Mouse (Mus musculus) gastrocnemius, postnatal 14 days (tissue): ENCODE measurements around the gene Zbtb14. TPM values are rescaled to one million over a fixed set of nuclear protein-coding genes. Genes with fewer than 3 reads are reported as not detected.

ENCODE experiments used
- DNase-seq: peaks from one replicate; pipeline ENCODE4 v3.0.0; 2021; ENCODE audit warnings: mixed read lengths
- intact Hi-C: fragments of 180-260 bp; cut with DNase I; formaldehyde crosslinking; loops from one replicate; pipeline ENCODE4 v1.15.1; 2025; ENCODE audit warnings: low total_unique reads
- long read RNA-seq, 2 experiments: library from polyadenylated mRNA; stranded (forward); transcript quantifications; one replicate each; pipeline ENCODE4 v2.0.0; 2021
- total RNA-seq, 2 experiments: library from RNA; stranded (reverse); gene quantifications; 2 replicates each; pipeline ENCODE4 v1.2.3; 2021

Gene Zbtb14
- 1 to 10 TPM; 6.2 to 7.6 TPM for total RNA-seq
- long read RNA-seq, experiment 1, full-length matches to known transcripts, result 10 of 10 reads
- long read RNA-seq, experiment 1, partial matches to known transcripts, result 0 of 10 reads
- long read RNA-seq, experiment 1, other reads (novel, unspliced or antisense), result 0 of 10 reads
- long read RNA-seq, experiment 2, full-length matches to known transcripts, result 7 of 7 reads
- long read RNA-seq, experiment 2, partial matches to known transcripts, result 0 of 7 reads
- long read RNA-seq, experiment 2, other reads (novel, unspliced or antisense), result 0 of 7 reads

DNA sequence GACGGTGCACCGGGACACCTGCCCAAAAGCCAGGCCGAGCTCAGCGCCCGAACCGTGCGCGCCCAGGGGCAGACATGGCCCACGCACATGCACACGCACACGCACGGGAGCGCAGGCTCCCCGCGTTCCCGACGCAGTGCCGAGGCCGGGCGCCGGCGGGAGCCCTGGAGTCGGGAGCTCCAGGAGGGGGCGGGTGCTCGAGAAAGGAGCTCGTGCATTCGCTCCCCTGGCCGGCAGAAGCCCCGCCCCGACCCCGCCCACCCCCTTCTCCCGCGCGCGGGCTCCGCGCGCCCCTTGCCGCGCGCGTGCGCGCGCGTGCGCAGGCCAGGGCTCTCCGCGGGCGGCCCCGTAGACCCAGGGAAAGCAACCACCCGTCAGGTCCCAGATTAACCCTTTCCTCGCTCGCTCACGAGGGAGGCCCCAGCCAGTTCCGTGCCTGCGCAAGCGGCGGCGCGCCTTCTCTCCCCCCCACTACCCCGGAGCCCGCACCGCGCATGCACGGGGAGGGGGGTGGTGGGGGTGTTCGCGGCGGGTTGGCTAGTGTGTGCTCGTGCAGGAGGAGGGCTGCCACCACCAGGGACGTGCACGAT lies at the start of gene Zbtb14:
Gene Zbtb14, plus strand, starts transcription at position 540 of the 590 bp plus-strand sequence.
- peak; percentile 96 for DNase-seq
- intact Hi-C loops, result no loop called here

- intact Hi-C loops, result no loop called here
- no peak for DNase-seq
These were observed 36.8 kb upstream of the Zbtb14 start for GRCm38 (mm10) chr17:69346056-69346455.

- DNase-seq, result peak; percentile 10
- intact Hi-C loops, result no loop called here
These were observed 33.8 kb upstream of the Zbtb14 start for GRCm38 (mm10) chr17:69349014-69349531.

- DNase-seq, result peak; percentile 17
- intact Hi-C loops, result no loop called here
These were observed 17.8 kb upstream of the Zbtb14 start for GRCm38 (mm10) chr17:69365049-69365448.

DNA sequence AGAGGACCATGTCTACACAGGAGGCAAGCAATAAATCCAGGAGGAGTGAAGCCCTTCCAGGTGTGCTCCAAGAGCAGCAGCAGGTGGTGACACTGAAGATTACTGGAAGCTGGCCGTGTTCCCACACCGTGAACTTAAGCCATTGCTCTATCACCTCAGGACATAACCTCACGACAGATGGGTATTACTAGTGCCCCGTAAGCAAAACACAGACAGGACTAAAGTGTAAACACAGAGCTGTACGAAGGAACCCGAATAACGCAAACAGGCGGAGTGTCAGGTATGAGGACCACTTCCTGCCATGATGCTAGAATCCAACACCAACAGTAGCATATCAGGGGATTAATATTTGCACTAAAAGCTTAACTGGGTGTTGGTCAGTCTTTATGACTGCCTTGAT lies 2.0 kb upstream of the Zbtb14 start:
- no peak for DNase-seq
- intact Hi-C loops, result no loop called here

DNA sequence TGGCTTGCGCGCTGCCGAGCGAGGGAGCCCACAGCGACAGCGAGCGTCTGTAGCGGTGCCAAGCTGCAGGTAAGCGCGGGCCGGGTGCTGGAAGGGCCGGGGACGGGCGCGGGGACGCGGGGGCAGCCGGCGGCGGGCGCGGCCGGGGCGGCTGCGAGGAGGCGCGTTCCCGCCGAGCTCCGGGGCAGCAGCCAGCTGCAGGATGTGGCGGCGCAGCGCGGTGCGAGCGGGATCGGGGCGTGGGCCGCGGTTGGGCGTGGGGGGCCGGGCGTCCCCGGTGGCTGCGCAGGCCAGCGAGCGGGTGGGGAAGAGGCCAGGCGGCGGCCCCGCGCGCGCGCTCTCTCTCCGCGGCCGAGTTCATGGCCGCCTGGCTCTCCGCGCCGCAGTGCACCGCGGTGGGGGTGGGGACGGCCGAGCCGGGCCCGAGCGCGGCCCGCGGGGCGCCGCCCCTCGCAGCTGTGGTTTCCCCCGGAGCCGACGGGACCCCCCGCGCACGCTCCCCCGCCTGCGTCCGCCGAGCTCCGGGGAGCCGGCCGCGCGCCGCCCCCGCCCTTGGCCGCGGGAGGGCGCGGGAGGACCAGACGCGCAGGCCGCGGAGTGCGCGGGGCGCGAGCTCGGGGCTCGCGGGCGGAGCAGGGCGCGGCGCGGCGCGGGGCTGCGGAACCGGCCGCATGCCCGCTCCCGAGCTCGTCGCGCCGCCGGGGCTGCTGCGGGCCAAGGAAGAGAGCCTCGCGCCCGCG lies 521 bp downstream of the Zbtb14 start:
- DNase-seq, result peak; percentile 84
- intact Hi-C loops, result no loop called here

DNA sequence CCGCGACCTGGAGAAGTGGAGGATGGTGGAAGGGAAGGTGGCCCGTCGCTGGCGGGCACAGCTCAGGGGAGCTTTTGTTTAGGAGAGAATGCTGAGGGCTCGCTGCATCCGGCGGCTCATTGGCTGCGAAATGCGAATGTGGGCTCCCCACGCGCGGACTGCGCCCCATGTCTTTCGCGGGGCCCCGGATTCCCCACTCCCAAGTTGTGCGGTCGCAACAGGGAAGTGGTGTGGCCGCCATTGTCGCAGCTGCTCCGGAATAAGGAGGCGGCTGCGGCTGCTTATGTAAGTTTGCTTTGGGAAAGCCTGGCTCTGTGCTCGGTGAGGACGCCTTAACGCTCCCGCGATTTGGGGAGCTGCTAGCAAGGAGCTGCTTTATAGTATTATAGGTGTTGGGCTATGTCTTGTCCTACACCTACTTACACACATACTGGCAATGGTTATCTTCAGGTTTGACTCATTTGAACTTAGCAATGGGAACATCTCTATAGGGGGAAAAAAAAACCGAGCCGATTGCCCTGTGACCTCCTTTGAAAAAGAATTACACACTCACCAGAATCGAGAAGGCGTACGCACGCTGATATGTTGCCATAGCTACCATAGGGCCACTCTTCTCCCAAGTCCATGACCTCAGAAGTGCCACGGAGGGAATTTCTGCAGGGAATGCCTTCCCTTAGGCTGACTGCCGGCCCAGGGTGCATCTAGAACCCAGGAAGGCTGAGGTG lies 1.3 kb downstream of the Zbtb14 start:
- peak; percentile 50 for DNase-seq
- intact Hi-C loops, result no loop called here

- DNase-seq, result peak; percentile 17
- intact Hi-C loops, result no loop called here
These were observed 13.5 kb downstream of the Zbtb14 start for GRCm38 (mm10) chr17:69396147-69397033.

DNA sequence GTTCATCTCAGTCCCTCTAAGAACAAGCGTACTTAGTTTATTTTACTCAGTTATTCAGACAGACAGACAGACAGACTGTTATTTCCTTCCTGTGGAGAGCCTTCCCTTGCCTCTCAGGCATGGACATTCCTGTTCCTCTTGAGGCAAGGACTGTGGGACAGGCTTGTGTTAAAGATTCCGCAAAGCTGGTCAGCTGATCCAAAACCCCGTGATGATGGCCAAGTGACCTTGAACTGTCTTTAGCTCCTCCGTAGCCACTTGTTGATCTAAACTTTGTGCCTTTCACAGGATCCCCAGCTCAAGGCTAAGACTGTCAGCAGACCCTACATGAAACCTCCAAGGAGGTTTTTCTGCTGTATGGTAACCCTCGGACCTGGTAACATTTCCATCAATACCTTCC lies 14.3 kb downstream of the Zbtb14 start:
- intact Hi-C loops, result no loop called here
- no peak for DNase-seq

- no peak for DNase-seq
- intact Hi-C loops, result no loop called here
These were observed 15.2 kb downstream of the Zbtb14 start for GRCm38 (mm10) chr17:69398092-69398491.

DNA sequence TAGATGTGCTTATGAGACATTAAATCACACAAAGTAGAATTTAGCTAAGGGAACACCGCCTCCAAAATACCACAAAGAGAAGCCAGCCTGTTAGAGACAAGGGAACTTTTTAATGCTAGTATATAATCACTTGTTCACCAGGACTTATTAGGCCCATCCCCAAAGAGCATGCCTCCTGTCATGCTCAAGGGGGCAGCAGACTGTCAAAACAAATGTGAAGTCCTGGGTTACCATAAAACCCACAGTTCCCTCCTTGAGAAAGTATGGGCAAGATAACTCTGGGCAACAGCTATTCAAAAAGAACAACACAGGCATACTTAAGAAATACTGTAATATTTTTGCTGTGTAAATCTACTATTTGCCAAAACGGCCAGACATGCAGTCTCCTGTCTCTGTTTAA lies 18.3 kb downstream of the Zbtb14 start:
- DNase-seq, result no peak
- intact Hi-C loops, result no loop called here

DNA sequence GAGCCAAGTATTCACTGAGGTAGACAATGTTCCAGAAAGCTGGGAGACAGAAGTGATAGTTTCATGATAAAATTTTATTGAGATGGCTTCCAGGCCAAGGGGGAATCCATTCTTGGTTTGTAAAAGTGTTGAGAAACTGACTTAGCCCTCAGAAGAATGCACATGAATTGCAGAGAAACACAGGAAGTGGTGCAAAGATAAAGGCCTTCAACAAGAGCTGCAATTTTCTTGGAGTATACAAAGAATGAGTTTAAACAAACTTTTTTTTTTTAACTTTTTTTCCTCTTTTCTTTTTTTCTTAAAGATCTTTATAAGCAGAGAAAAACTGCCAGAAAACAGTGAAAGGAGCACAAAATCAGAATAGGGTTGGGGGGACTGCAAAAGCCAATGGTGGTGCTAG lies 33.3 kb downstream of the Zbtb14 start:
- intact Hi-C loops, result no loop called here
- no peak for DNase-seq

DNA sequence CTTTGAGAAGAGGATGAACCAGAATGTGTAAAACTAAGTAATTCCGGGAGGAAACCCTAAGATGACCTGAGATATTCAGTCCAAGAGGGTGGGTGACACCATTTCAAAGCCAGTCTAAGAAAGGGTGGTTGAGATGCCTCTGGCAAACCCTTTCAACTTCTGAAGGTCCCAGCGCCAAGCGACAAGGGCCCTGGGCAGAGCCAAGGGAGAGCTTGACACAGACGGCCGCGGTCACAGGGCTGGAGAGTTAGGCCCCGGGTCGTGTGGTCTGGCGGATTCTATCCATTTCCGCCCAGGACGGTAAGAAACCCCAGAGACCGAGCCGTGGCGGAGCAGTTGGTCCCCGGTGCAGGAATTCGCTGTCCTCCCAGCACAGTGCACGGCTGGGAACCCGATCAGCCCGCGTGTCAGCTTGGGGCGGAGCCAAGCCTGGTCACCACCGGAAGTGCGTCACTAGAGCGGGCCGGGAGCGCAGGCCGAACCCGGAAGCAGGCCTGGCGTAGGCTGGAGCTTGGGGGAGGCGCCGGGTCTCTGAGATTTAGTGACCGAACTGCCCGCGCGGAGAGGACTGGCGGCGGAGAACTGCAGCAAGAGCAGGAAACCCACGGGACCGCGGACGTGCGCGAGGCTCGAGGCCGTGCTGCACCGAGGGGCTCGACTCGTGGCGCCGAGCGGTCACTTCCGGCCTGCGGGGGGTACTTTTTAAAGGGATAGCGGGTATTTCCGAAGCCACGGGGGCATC lies 34.2 kb downstream of the Zbtb14 start:
- intact Hi-C loops, result no loop called here
- peak; percentile 96 for DNase-seq

- no peak for DNase-seq
- intact Hi-C loops, result no loop called here
These were observed 35.0 kb downstream of the Zbtb14 start for GRCm38 (mm10) chr17:69417724-69418373.

- no peak for DNase-seq
- intact Hi-C loops, result no loop called here
These were observed 38.7 kb downstream of the Zbtb14 start for GRCm38 (mm10) chr17:69421592-69421991.

- DNase-seq, result no peak
- intact Hi-C loops, result no loop called here
These were observed 55.0 kb downstream of the Zbtb14 start for GRCm38 (mm10) chr17:69437836-69438235.

- intact Hi-C loops, result no loop called here
- DNase-seq, result no peak
These were observed 55.6 kb downstream of the Zbtb14 start for GRCm38 (mm10) chr17:69438486-69438885.

GRCm38 (mm10) chr17:69438990-69439491 lies 56.2 kb downstream of the Zbtb14 start, which contains the start of gene Akain1:
TSS of gene Akain1 (plus strand) at chr17:69439326.
- intact Hi-C loops, result no loop called here
- peak; percentile 75 for DNase-seq
